Mouse (Mus musculus): Measurements from ENCODE around the gene Krtap19-1.

Gene Krtap19-1

DNA sequence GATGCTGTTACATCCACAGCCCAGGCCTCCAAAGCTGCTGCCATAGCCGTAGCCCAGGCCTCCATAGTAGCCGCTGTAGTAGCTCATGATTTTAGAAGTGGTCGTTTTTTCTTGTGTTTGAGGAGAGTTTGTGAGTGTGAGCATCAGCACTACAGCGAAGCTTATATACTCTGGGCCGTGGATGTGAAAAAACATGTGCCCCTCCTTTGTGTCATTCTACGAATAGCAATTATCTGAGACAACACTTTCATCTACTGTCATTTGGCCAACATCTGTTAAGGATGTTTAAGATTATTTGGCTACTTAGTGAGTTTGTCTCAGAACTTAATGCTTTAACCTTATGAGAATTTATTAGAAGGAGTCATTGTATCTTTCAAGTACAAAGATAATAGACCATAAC, at the start of gene Krtap19-1:
Gene Krtap19-1, minus strand, starts transcription at position 101 of the 400 bp plus-strand sequence.
- no peak for DNase-seq (ENCODE audit: low spot score)

DNA sequence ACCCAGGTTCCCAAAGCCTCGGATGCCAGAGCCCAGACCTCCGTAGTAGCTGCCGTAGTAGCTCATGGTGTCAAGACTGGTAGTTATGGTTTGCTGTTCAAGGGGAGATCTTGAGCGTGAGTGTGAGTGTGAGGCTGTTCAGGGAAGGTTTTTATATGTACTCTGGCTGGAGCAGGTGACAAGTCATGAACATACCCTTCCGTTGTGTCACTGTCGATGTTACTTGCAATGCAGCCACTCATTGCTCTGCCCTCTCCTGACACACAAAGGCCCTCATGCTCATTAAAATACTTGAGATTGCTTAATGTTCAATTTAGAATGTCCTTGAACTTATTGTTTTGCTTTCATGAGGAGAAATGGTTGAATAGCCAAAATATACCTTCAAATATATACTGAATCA, 27.1 kb upstream of the Krtap19-1 start, which contains the start of gene Krtap19-5:
Gene Krtap19-5, minus strand, starts transcription at position 101 of the 400 bp plus-strand sequence.
- DNase-seq (ENCODE audit: low spot score): no peak

DNA sequence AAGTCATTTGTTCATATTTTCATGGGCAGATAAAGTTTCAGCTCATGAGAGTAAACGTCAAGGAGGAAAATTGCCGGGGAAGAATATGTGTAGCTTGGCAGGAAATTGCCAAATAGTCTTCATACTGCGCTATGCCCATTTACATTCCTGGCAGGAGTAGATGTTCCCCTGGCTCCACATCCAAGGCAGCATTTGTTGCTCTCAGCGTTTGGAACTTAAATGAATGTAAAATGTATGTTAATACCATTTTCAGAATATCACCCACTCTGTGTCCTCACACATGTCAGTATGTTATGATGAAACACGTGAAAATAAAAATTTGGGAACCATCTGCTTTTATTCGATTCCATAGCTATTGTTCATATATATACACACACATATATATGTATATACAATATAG, 17.7 kb upstream of the Krtap19-1 start:
- DNase-seq (ENCODE audit: low spot score): no peak

- no peak for DNase-seq (ENCODE audit: low spot score)
Observed at GRCm38 (mm10) chr16:88884989-88885388, 15.8 kb upstream of the Krtap19-1 start, which contains the start of gene Krtap19-4. Gene Krtap19-4, minus strand, starts transcription at chr16:88885089.

DNA sequence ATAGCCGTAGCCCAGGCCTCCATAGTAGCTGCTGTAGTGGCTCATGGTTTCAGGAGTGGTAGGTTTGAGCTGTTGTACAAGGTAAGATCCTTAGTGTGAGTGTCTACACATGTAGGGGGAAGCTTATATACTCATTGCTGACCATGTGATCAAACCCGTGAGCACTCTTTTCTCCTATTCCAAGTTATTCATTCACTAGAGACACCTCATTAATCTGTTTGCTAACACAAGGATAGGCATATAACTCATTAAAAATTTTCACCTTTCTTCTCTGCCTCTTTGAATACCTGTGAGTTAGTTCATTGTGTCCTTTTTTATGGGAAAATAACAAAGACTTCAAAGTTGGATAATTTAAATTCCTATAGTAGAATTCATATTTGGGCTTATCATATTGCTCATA, 8.7 kb upstream of the Krtap19-1 start, which contains the start of gene Krtap19-3:
Gene Krtap19-3, minus strand, starts transcription at position 101 of the 400 bp plus-strand sequence.
- DNase-seq (ENCODE audit: low spot score): no peak

- no peak for DNase-seq (ENCODE audit: low spot score)
Observed at GRCm38 (mm10) chr16:88874169-88874568, 5.0 kb upstream of the Krtap19-1 start, which contains the start of gene Krtap19-2. Gene Krtap19-2, minus strand, starts transcription at chr16:88874269.

GRCm38 (mm10) chr16:88864887-88865407, 4.3 kb downstream of the Krtap19-1 start:
- no peak for DNase-seq (ENCODE audit: low spot score)

GRCm38 (mm10) chr16:88851450-88851849, 17.8 kb downstream of the Krtap19-1 start:
- no peak for DNase-seq (ENCODE audit: low spot score)

DNA sequence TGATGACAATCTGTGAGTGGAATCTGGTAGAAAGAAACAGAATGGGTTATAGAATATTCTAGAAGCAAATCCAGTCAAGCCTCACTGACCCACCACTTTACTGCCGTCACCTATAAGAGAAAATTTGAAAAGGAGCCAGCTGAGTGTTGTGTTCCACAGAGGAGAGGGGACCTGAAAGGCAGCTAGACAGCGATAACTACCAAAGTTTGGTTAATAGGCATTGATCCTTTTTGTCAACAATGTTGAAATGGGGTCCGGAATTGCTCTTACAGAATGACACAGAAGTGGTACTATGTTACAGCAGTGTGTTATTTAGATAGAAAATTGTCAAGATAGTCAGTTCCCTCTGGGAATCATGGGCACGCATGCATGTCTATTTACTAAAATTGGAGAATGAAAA, 20.7 kb downstream of the Krtap19-1 start:
- no peak for DNase-seq (ENCODE audit: low spot score)

DNA sequence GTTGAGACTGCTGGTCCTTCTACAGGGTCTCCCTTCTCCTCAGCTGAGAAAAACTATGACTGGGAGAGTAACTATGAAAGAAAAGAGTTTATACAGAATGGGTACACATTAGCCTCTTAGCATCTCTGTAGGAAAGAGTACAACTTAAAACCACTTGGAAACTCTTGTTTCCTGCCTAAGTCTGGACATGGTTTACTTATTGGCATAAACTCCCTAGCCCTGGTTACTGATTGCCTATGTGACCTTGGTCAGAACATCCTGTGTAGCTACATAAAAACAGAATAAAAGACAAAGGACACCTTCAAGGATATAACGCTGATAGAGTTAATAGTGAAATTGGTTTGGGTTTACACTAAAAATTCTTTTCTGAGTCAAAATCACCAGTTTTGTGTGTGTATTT, 21.8 kb downstream of the Krtap19-1 start:
- DNase-seq (ENCODE audit: low spot score): no peak

GRCm38 (mm10) chr16:88826978-88827377, 42.2 kb downstream of the Krtap19-1 start:
- no peak for DNase-seq (ENCODE audit: low spot score)

DNA sequence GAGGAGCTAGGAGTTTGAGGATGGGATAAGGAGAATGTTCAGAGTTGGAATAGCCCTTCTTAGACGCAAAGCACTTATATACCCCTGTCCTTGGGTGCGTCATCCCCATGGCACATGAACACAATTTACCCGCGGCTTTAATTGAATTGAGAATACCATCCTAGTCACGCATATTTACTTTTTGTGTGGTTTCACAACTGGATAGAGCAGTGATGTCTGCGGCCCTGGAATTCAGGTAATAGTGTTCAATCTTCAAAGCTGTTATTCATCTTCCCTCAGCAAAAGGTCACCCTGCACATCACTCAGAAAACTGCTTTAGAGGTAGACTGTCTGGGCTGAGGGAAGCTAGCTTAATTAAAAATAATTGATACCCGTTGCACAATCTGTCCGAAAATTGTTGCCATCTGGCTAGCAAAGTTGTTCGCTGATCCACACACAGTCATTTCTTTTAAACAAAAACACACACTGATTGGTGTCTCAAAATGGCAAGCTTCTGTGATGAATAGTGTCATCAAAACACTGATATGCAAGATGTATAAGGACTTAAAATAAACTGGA, 43.0 kb downstream of the Krtap19-1 start, which contains the start of gene Krtap14:
Gene Krtap14, minus strand, starts transcription at position 51 of the 558 bp plus-strand sequence.
- no peak for DNase-seq (ENCODE audit: low spot score)

DNA sequence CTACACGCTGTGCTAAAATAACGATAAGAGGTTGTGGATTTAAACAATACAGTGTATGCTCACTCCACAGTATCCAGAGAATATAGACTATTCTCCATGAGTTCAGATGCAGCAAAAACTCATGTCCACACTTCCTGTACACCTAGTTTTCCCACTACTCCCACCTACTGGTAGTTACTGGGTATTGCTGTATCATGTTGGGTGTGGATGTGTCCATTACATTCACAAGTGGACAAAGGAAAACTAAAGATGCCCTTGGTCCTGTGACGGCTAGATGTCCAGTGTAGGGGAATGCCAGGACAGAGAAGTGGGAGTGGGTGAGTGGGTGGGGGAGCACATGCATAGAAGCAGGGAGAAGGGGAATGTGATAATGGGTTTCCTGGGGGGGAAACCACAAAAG, 45.5 kb downstream of the Krtap19-1 start:
- DNase-seq (ENCODE audit: low spot score): peak; percentile 8

DNA sequence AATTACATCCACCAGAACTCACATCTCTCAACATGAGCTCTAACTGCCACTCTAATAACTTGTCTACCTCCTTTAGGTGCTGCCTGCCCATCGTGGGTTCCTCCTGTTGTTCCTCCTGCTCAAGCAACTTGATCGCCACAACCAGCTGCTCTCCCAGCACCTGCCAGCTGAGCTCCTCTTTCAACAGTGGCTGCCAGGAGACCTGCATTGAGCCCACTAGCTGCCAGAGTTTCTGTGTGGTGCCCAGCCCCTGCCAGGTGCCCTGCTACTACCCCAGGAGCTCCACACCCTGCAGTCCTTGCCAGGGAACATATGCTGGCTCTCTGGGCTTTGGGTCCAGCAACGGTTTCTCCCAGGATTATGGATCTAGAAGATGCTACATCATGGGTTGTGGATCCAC, 49.1 kb downstream of the Krtap19-1 start, which contains the start of gene Krtap15:
Gene Krtap15, plus strand, starts transcription at position 150 of the 400 bp plus-strand sequence.
- no peak for DNase-seq (ENCODE audit: low spot score)
